Mouse (Mus musculus): ENCODE results near the gene Stag1. TPM values are rescaled to one million over a fixed set of nuclear protein-coding genes. Genes with fewer than 3 reads are reported as not detected.

Stag1 gene
- polyA plus RNA-seq, 1 experiment = 0.56 TPM

GRCm38 (mm10) chr9:100951481-100951880, 353.9 kb downstream of the Stag1 start:
- H3K4me3 ChIP-seq (replicated peaks) = no peak overlapping the region
- no peaks in the 10 kb centered on the region for H3K27me3 ChIP-seq (ENCODE audit: control insufficient read depth)
- no peaks in the 10 kb centered on the region for H3K4me1 ChIP-seq (ENCODE audit: control insufficient read depth)
- no peaks in the 10 kb centered on the region for H3K9me3 ChIP-seq (ENCODE audit: control insufficient read depth, low read length)
- TF ChIP-seq TAL1 (IDR thresholded peaks at IDR 0.05; ENCODE audit: low read length) = no peak
- TF ChIP-seq GATA1 (IDR thresholded peaks at IDR 0.05; ENCODE audit: low read length) = no peak
- peaks cover 70% of the 10 kb centered on the region for H3K36me3 ChIP-seq (ENCODE audit: control insufficient read depth)

GRCm38 (mm10) chr9:100962903-100963427, 365.4 kb downstream of the Stag1 start:
- Histone ChIP-seq H3K4me1 (ENCODE audit: control insufficient read depth) (peaks cover 23% of the 10 kb centered on the region), H3K36me3 (ENCODE audit: control insufficient read depth) (peaks cover 10% of the 10 kb centered on the region), H3K27me3 (ENCODE audit: control insufficient read depth) (no peaks in the 10 kb centered on the region), H3K4me3 (replicated peaks) (no peak overlapping the region), H3K9me3 (ENCODE audit: control insufficient read depth, low read length) (no peaks in the 10 kb centered on the region)
- TF ChIP-seq TAL1 (IDR thresholded peaks at IDR 0.05; ENCODE audit: low read length) (no peak), GATA1 (IDR thresholded peaks at IDR 0.05; ENCODE audit: low read length) (no peak)

- Histone ChIP-seq H3K36me3 (ENCODE audit: control insufficient read depth) (peaks cover 7% of the 10 kb centered on the region), H3K27me3 (ENCODE audit: control insufficient read depth) (no peaks in the 10 kb centered on the region), H3K4me1 (ENCODE audit: control insufficient read depth) (peaks cover 23% of the 10 kb centered on the region), H3K4me3 (replicated peaks) (no peak overlapping the region), H3K9me3 (ENCODE audit: control insufficient read depth, low read length) (no peaks in the 10 kb centered on the region)
- TF ChIP-seq GATA1 (IDR thresholded peaks at IDR 0.05; ENCODE audit: low read length) (no peak), TAL1 (IDR thresholded peaks at IDR 0.05; ENCODE audit: low read length) (no peak)
These were observed 365.9 kb downstream of the Stag1 start for GRCm38 (mm10) chr9:100963428-100963912.

- Histone ChIP-seq H3K36me3 (ENCODE audit: control insufficient read depth) (peaks cover 4% of the 10 kb centered on the region), H3K4me3 (replicated peaks) (no peak overlapping the region), H3K4me1 (ENCODE audit: control insufficient read depth) (peaks cover 23% of the 10 kb centered on the region), H3K27me3 (ENCODE audit: control insufficient read depth) (no peaks in the 10 kb centered on the region), H3K9me3 (ENCODE audit: control insufficient read depth, low read length) (no peaks in the 10 kb centered on the region)
- TF ChIP-seq GATA1 (IDR thresholded peaks at IDR 0.05; ENCODE audit: low read length) (no peak), TAL1 (IDR thresholded peaks at IDR 0.05; ENCODE audit: low read length) (no peak)
These were observed 366.5 kb downstream of the Stag1 start for GRCm38 (mm10) chr9:100964106-100964505.

- Histone ChIP-seq H3K36me3 (ENCODE audit: control insufficient read depth) (no peaks in the 10 kb centered on the region), H3K4me1 (ENCODE audit: control insufficient read depth) (peaks cover 5% of the 10 kb centered on the region), H3K9me3 (ENCODE audit: control insufficient read depth, low read length) (0 out of 2 replicates have a peak, but pooled peaks cover 2% of the 10 kb centered on the region), H3K4me3 (replicated peaks) (no peak overlapping the region), H3K27me3 (ENCODE audit: control insufficient read depth) (no peaks in the 10 kb centered on the region)
- TF ChIP-seq TAL1 (IDR thresholded peaks at IDR 0.05; ENCODE audit: low read length) = no peak
- TF ChIP-seq GATA1 (IDR thresholded peaks at IDR 0.05; ENCODE audit: low read length) = no peak
These were observed 371.9 kb downstream of the Stag1 start for GRCm38 (mm10) chr9:100969461-100969860.

GRCm38 (mm10) chr9:100978666-100979065, 381.1 kb downstream of the Stag1 start:
- Histone ChIP-seq H3K4me1 (ENCODE audit: control insufficient read depth) (no peaks in the 10 kb centered on the region), H3K36me3 (ENCODE audit: control insufficient read depth) (peaks cover 6% of the 10 kb centered on the region), H3K9me3 (ENCODE audit: control insufficient read depth, low read length) (0 out of 2 replicates have a peak, but pooled peaks cover 2% of the 10 kb centered on the region), H3K27me3 (ENCODE audit: control insufficient read depth) (no peaks in the 10 kb centered on the region), H3K4me3 (replicated peaks) (no peak overlapping the region)
- no peak for TF ChIP-seq TAL1 (IDR thresholded peaks at IDR 0.05; ENCODE audit: low read length)
- TF ChIP-seq GATA1 (IDR thresholded peaks at IDR 0.05; ENCODE audit: low read length) = no peak

- peaks cover 8% of the 10 kb centered on the region for H3K36me3 ChIP-seq (ENCODE audit: control insufficient read depth)
- TF ChIP-seq GATA1 (IDR thresholded peaks at IDR 0.05; ENCODE audit: low read length) (no peak), TAL1 (IDR thresholded peaks at IDR 0.05; ENCODE audit: low read length) (no peak)
These were observed 381.7 kb downstream of the Stag1 start for GRCm38 (mm10) chr9:100979260-100979659.

GRCm38 (mm10) chr9:100982786-100983185, 385.2 kb downstream of the Stag1 start:
- Histone ChIP-seq H3K36me3 (ENCODE audit: control insufficient read depth) (peaks cover 24% of the 10 kb centered on the region), H3K4me3 (replicated peaks) (no peak overlapping the region), H3K9me3 (ENCODE audit: control insufficient read depth, low read length) (no peaks in the 10 kb centered on the region), H3K4me1 (ENCODE audit: control insufficient read depth) (no peaks in the 10 kb centered on the region), H3K27me3 (ENCODE audit: control insufficient read depth) (no peaks in the 10 kb centered on the region)
- TF ChIP-seq GATA1 (IDR thresholded peaks at IDR 0.05; ENCODE audit: low read length) (no peak), TAL1 (IDR thresholded peaks at IDR 0.05; ENCODE audit: low read length) (no peak)

More at GRCm38 (mm10) chr9:100979260-100979659, 381.7 kb downstream of the Stag1 start:
- no peak overlapping the region for H3K4me3 ChIP-seq (replicated peaks)
- no peaks in the 10 kb centered on the region for H3K4me1 ChIP-seq (ENCODE audit: control insufficient read depth)
- H3K9me3 ChIP-seq (ENCODE audit: control insufficient read depth, low read length) = no peaks in the 10 kb centered on the region
- H3K27me3 ChIP-seq (ENCODE audit: control insufficient read depth) = no peaks in the 10 kb centered on the region

- Histone ChIP-seq H3K36me3 (ENCODE audit: control insufficient read depth) (peaks cover 24% of the 10 kb centered on the region), H3K9me3 (ENCODE audit: control insufficient read depth, low read length) (no peaks in the 10 kb centered on the region), H3K4me3 (replicated peaks) (no peak overlapping the region), H3K4me1 (ENCODE audit: control insufficient read depth) (no peaks in the 10 kb centered on the region), H3K27me3 (ENCODE audit: control insufficient read depth) (no peaks in the 10 kb centered on the region)
- no peak for TF ChIP-seq GATA1 (IDR thresholded peaks at IDR 0.05; ENCODE audit: low read length)
- TF ChIP-seq TAL1 (IDR thresholded peaks at IDR 0.05; ENCODE audit: low read length) = no peak
These were observed 387.0 kb downstream of the Stag1 start for GRCm38 (mm10) chr9:100984381-100985310.
